Mouse (Mus musculus) myocyte (in vitro differentiated cells): ENCODE measurements at regions not wholly inside any gene's neighbourhood (a gene's known extent, or its start where the extent isn't known, plus 50 kb on each side); places are given as distances from the start of the nearest gene placed in this dataset.

Source experiments
- MAX ChIP-seq: IDR thresholded peaks from one replicate; pipeline ENCODE4 v1.6.1; 2011; ENCODE audit warnings: low read depth, mild to moderate bottlenecking, control low read depth
- MYOD1 ChIP-seq, 3 experiments: IDR thresholded peaks; one replicate each; pipeline ENCODE4 v1.6.1; 2011; ENCODE audit warnings: control low read depth in 2 of 3, low read depth in 2 of 3, mild to moderate bottlenecking in 2 of 3, moderate library complexity in 1 of 3; ENCODE audit not compliant: insufficient read length in 2 of 3, control insufficient read depth in 1 of 3
- MYOG ChIP-seq, 3 experiments: IDR thresholded peaks; one replicate each; pipeline ENCODE4 v1.6.1; 2011; ENCODE audit warnings: control low read depth in 2 of 3, low read depth in 2 of 3, mild to moderate bottlenecking in 2 of 3; ENCODE audit not compliant: insufficient read length in 2 of 3, control insufficient read depth in 1 of 3, insufficient read depth in 1 of 3
- POLR2A ChIP-seq: IDR thresholded peaks from one replicate; pipeline ENCODE4 v1.6.1; 2011; ENCODE audit warnings: low read depth, mild to moderate bottlenecking, control low read depth, moderate library complexity; ENCODE audit not compliant: insufficient read length
- POLR2AphosphoS2 ChIP-seq: IDR thresholded peaks from one replicate; pipeline ENCODE4 v1.6.1; 2011; ENCODE audit warnings: low read depth, control low read depth; ENCODE audit not compliant: insufficient read length
- SRF ChIP-seq: IDR thresholded peaks from one replicate; pipeline ENCODE4 v1.6.1; 2011; ENCODE audit warnings: low read depth; ENCODE audit not compliant: control insufficient read depth, insufficient read length
- USF1 ChIP-seq: IDR thresholded peaks from one replicate; pipeline ENCODE4 v1.6.1; 2011; ENCODE audit warnings: low read depth, mild to moderate bottlenecking, control low read depth, moderate library complexity

DNA sequence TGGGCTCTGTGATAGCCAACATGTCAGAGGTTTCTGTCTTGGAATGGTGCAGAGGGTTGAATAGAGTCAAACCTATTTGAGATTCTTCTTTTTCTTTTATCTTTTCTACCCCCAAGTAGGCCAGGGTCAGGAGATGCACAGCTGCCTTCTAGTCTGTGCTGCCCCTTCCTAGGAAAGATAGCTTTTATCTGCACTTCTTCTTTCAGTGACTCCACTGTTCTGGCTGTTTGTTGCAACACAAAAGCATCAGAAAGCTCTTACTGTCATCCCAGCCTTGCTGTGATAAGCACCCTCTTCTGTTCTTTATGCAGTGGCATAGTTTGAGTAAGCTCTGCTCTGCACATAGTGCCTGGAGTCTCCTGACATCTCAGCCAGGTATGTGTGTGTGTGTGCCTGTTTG is 156.7 kb upstream of the Rgs1 start:
- TF ChIP-seq MYOG (IDR thresholded peaks at IDR 0.05; ENCODE audit: control insufficient read depth in 1 of 3, insufficient read depth in 1 of 3, insufficient read length in 2 of 3, low read depth in 2 of 3) (no peak), POLR2A (no peak), SRF (no peak), POLR2AphosphoS2 (no peak), MYOD1 (IDR thresholded peaks at IDR 0.05; ENCODE audit: control insufficient read depth in 1 of 3, insufficient read length in 2 of 3, low read depth in 2 of 3) (no peak), MAX (no peak), USF1 (no peak)
